Mouse (Mus musculus): ENCODE measurements at regions not wholly inside any gene's neighbourhood (a gene's known extent, or its start where the extent isn't known, plus 50 kb on each side); places are given as distances from the start of the nearest gene placed in this dataset.

DNA sequence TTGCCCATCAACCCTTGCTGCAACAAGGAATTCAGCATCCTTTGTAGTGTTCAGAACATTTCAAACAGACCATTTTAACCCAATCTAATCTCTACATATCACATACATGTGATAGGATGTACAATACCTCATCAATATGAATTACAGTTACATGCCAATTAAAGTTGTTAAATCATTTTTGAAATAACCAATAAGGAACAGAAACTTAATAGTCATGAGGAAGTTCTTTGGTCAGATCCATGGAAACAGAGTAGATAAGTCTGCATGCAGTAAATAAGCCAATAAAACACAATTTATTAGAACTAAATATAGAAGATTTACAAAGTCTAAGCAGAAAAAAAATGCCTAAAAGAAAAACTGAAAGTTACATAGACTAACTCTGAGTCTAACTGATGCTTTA, 136.9 kb upstream of the Rap2b start:
- no peaks in the 10 kb centered on the region for H3K9me3 ChIP-seq (replicated peaks; ENCODE audit: insufficient read depth, low read length)
- TF ChIP-seq CHD1 (IDR thresholded peaks at IDR 0.05; ENCODE audit: low read depth, low read length) (no peak), MAZ (IDR thresholded peaks at IDR 0.05; ENCODE audit: low read depth, low read length) (no peak), KAT2A (conservative IDR thresholded peaks at IDR 0.05; ENCODE audit: low read depth, low read length) (no peak)
- H3K27me3 ChIP-seq (ENCODE audit: control insufficient read depth in 1 of 2, insufficient read depth in 2 of 2, low read length in 2 of 2) = no peaks in the 10 kb centered on the region

DNA sequence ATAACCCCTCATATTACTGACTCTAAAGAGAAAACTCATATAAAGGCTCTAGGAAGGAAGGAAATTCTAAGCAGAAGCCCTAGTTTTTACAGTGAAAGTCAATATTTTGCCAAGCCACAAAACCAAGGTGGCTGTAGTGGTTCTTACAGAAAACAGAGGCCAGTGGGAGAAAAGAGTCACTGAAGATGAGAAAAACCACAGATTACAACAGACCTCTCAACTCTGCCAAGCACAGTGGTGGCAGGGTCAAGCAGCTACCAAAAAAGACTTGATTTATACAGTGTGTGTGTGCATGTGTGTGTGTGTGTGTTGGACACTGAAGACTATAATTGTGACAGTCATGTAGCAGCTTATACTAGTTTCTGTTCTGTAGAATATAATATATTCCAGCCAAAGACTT, 136.4 kb upstream of the Rap2b start:
- Histone ChIP-seq H3K9me3 (replicated peaks; ENCODE audit: insufficient read depth, low read length) (no peaks in the 10 kb centered on the region), H3K4me3 (ENCODE audit: control insufficient read depth in 1 of 2, insufficient read depth in 1 of 2, low read depth in 2 of 2, low read length in 2 of 2) (no peak overlapping the region), H3K27me3 (ENCODE audit: control insufficient read depth in 1 of 2, insufficient read depth in 2 of 2, low read length in 2 of 2) (no peaks in the 10 kb centered on the region), H3K79me2 (ENCODE audit: control insufficient read depth, insufficient read depth, low read length, poor library complexity) (no peaks in the 10 kb centered on the region), H3K4me1 (ENCODE audit: control insufficient read depth in 1 of 2, insufficient read depth in 2 of 2, low read length in 2 of 2) (no peaks in the 10 kb centered on the region), H3K9ac (ENCODE audit: control insufficient read depth, low read depth, low read length, poor library complexity, severe bottlenecking) (no peak overlapping the region), H3K36me3 (ENCODE audit: control insufficient read depth in 1 of 2, insufficient read depth in 2 of 2, low read length in 2 of 2) (no peaks in the 10 kb centered on the region), H3K27ac (ENCODE audit: control insufficient read depth, low read depth, low read length) (no peak overlapping the region)
- TF ChIP-seq MEF2A (IDR thresholded peaks at IDR 0.05; ENCODE audit: extremely low read depth, insufficient replicate concordance, low read depth, low read length, poor library complexity, severe bottlenecking) (no peak), MAFK (IDR thresholded peaks at IDR 0.05; ENCODE audit: borderline replicate concordance, low read depth, low read length) (no peak), TBP (IDR thresholded peaks at IDR 0.05; ENCODE audit: low read depth, low read length) (no peak), RAD21 (IDR thresholded peaks at IDR 0.05; ENCODE audit: low read depth, low read length) (no peak), MYC (IDR thresholded peaks at IDR 0.05; ENCODE audit: low read depth, low read length) (no peak), JUND (IDR thresholded peaks at IDR 0.05; ENCODE audit: low read depth, low read length) (no peak), EP300 (IDR thresholded peaks at IDR 0.05; ENCODE audit: low read depth in 1 of 2, low read length in 2 of 2) (no peak), TAL1 (IDR thresholded peaks at IDR 0.05; ENCODE audit: low read length) (no peak), ELF1 (IDR thresholded peaks at IDR 0.05; ENCODE audit: low read depth, low read length) (no peak), ZKSCAN1 (IDR thresholded peaks at IDR 0.05; ENCODE audit: low read depth, low read length) (no peak), USF2 (IDR thresholded peaks at IDR 0.05; ENCODE audit: borderline replicate concordance in 1 of 2, insufficient read depth in 1 of 2, low read depth in 1 of 2, low read length in 2 of 2) (no peak), UBTF (IDR thresholded peaks at IDR 0.05; ENCODE audit: borderline replicate concordance, insufficient read depth, low read depth, low read length) (no peak), USF1 (IDR thresholded peaks at IDR 0.05; ENCODE audit: low read depth, low read length) (no peak), KAT2A (conservative IDR thresholded peaks at IDR 0.05; ENCODE audit: low read depth, low read length) (no peak), E2F4 (IDR thresholded peaks at IDR 0.05; ENCODE audit: borderline replicate concordance, low read depth, low read length) (no peak), HCFC1 (IDR thresholded peaks at IDR 0.05; ENCODE audit: low read depth, low read length) (no peak)
- no peak for DNase-seq (ENCODE audit: low read depth, low spot score)

More for the DNA sequence above, 136.9 kb upstream of the Rap2b start:
- H3K79me2 ChIP-seq (ENCODE audit: control insufficient read depth, insufficient read depth, low read length, poor library complexity) = no peaks in the 10 kb centered on the region
- no peak overlapping the region for H3K27ac ChIP-seq (ENCODE audit: control insufficient read depth, low read depth, low read length)
- no peak for DNase-seq (ENCODE audit: low read depth, low spot score)
- no peaks in the 10 kb centered on the region for H3K4me1 ChIP-seq (ENCODE audit: control insufficient read depth in 1 of 2, insufficient read depth in 2 of 2, low read length in 2 of 2)
- H3K36me3 ChIP-seq (ENCODE audit: control insufficient read depth in 1 of 2, insufficient read depth in 2 of 2, low read length in 2 of 2) = no peaks in the 10 kb centered on the region
- no peak overlapping the region for H3K9ac ChIP-seq (ENCODE audit: control insufficient read depth, low read depth, low read length, poor library complexity, severe bottlenecking)
- H3K4me3 ChIP-seq (ENCODE audit: control insufficient read depth in 1 of 2, insufficient read depth in 1 of 2, low read depth in 2 of 2, low read length in 2 of 2) = no peak overlapping the region

Measured in MEL (cell line).